Mouse (Mus musculus): ENCODE data around the gene C1qbp. TPM values are rescaled to one million over a fixed set of nuclear protein-coding genes. Genes with fewer than 3 reads are reported as not detected.

C1qbp gene
- polyA plus RNA-seq, 1 experiment, result 107 TPM

GRCm38 (mm10) chr11:70944935-70945817 is 37.6 kb downstream of the C1qbp start:
- 88% methylated on average over 4 of the region's 4 CpGs for WGBS
- no peak overlapping the region for H3K4me3 ChIP-seq (replicated peaks; ENCODE audit: insufficient read depth, low read depth, low read length)
- no peak for DNase-seq
- no peak for TF ChIP-seq CTCF (IDR thresholded peaks at IDR 0.05; ENCODE audit: borderline replicate concordance, insufficient read depth, low read depth, low read length)
- TF ChIP-seq POLR2A (IDR thresholded peaks at IDR 0.05; ENCODE audit: borderline replicate concordance, insufficient read depth, low read length), result no peak
- H3K27me3 ChIP-seq (ENCODE audit: control insufficient read depth, insufficient read depth, low read length), result no peaks in the 10 kb centered on the region
- no peak overlapping the region for H3K27ac ChIP-seq (ENCODE audit: insufficient read depth, low read length)
- no peaks in the 10 kb centered on the region for H3K4me1 ChIP-seq (ENCODE audit: control insufficient read depth, insufficient read depth, low read length)

DNA sequence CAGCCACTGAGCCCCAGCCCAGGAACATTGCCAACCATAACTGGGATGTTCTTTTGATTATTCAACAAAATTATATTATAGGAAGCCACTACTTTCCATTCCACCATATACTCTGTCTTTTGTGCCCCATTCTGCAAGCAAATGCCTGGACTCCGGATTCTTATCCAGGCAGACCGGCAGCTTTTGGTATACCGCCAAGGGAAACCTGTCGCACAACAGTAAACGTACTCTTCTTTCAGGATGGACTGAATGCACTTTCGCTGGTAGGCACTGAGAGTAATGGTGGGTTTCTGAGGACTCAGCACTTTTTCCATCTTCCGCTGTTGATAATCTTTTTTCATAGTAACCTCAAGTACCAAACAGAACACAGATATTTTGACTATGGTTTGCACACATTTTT is 39.2 kb downstream of the C1qbp start:
- no peak for TF ChIP-seq CTCF (IDR thresholded peaks at IDR 0.05; ENCODE audit: borderline replicate concordance, insufficient read depth, low read depth, low read length)
- no peak overlapping the region for H3K4me3 ChIP-seq (replicated peaks; ENCODE audit: insufficient read depth, low read depth, low read length)
- no peaks in the 10 kb centered on the region for H3K4me1 ChIP-seq (ENCODE audit: control insufficient read depth, insufficient read depth, low read length)
- 71% methylated on average over 7 of the region's 7 CpGs for WGBS
- H3K27ac ChIP-seq (ENCODE audit: insufficient read depth, low read length), result no peak overlapping the region
- peak; percentile 9 to 19 for DNase-seq
- no peaks in the 10 kb centered on the region for H3K27me3 ChIP-seq (ENCODE audit: control insufficient read depth, insufficient read depth, low read length)

GRCm38 (mm10) chr11:70942596-70942995 is 40.2 kb downstream of the C1qbp start:
- H3K27ac ChIP-seq (ENCODE audit: insufficient read depth, low read length), result no peak overlapping the region
- 88% methylated on average over 1 of the region's 1 CpGs for WGBS
- no peak for DNase-seq

DNA sequence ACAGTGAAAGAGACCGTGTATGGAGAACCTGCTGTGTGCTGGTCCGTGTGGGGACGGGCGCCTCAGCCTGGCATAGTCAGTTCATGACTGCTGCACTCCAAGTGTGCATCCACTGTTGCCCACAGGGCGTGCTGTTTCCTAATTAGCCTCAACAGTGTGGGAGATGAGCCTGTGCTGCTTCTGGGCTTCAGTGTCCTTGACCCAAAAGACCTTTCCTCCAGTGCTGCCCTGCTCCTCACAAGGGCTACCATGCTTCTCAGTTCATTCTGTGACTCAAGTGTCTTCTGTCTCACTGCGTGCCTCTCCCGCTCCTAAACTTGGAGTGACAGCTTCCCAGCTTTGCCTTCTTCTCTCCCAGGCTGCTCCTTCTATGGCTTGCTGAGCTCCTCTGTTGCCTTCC is 47.5 kb downstream of the C1qbp start:
- WGBS, result 81% methylated on average over 7 of the region's 7 CpGs
- Histone ChIP-seq H3K27me3 (ENCODE audit: control insufficient read depth, insufficient read depth, low read length) (no peaks in the 10 kb centered on the region), H3K27ac (ENCODE audit: insufficient read depth, low read length) (no peak overlapping the region), H3K4me3 (replicated peaks; ENCODE audit: insufficient read depth, low read depth, low read length) (no peak overlapping the region), H3K4me1 (ENCODE audit: control insufficient read depth, insufficient read depth, low read length) (no peaks in the 10 kb centered on the region)
- no peak for TF ChIP-seq POLR2A (IDR thresholded peaks at IDR 0.05; ENCODE audit: borderline replicate concordance, insufficient read depth, low read length)
- TF ChIP-seq CTCF (IDR thresholded peaks at IDR 0.05; ENCODE audit: borderline replicate concordance, insufficient read depth, low read depth, low read length), result no peak
- DNase-seq, result no peak

More at GRCm38 (mm10) chr11:70942596-70942995, 40.2 kb downstream of the C1qbp start:
- Histone ChIP-seq H3K4me3 (replicated peaks; ENCODE audit: insufficient read depth, low read depth, low read length) (no peak overlapping the region), H3K27me3 (ENCODE audit: control insufficient read depth, insufficient read depth, low read length) (no peaks in the 10 kb centered on the region), H3K4me1 (ENCODE audit: control insufficient read depth, insufficient read depth, low read length) (no peaks in the 10 kb centered on the region)
- TF ChIP-seq CTCF (IDR thresholded peaks at IDR 0.05; ENCODE audit: borderline replicate concordance, insufficient read depth, low read depth, low read length) (no peak), POLR2A (IDR thresholded peaks at IDR 0.05; ENCODE audit: borderline replicate concordance, insufficient read depth, low read length) (no peak)

- 88% methylated on average over 5 of the region's 5 CpGs for WGBS
- DNase-seq, result no peak
- Histone ChIP-seq H3K27ac (ENCODE audit: insufficient read depth, low read length) (no peak overlapping the region), H3K4me1 (ENCODE audit: control insufficient read depth, insufficient read depth, low read length) (no peaks in the 10 kb centered on the region), H3K27me3 (ENCODE audit: control insufficient read depth, insufficient read depth, low read length) (no peaks in the 10 kb centered on the region), H3K4me3 (replicated peaks; ENCODE audit: insufficient read depth, low read depth, low read length) (no peak overlapping the region)
- TF ChIP-seq CTCF (IDR thresholded peaks at IDR 0.05; ENCODE audit: borderline replicate concordance, insufficient read depth, low read depth, low read length), result no peak
- no peak for TF ChIP-seq POLR2A (IDR thresholded peaks at IDR 0.05; ENCODE audit: borderline replicate concordance, insufficient read depth, low read length)
Measured at GRCm38 (mm10) chr11:70931461-70931860, 51.4 kb downstream of the C1qbp start.

Other genes with a start within 250 kb of the C1qbp start
- 10.4 and 11.1 TPM in 2 replicates for gene Zfp3, start 218.8 kb downstream of the C1qbp start, polyA plus RNA-seq (2012; rRNA removed)
- gene Scimp, start 170.4 kb downstream of the C1qbp start, polyA plus RNA-seq (2012; rRNA removed), result 0.10 TPM in 1 of 2 replicates, not detected in the other
- 35.4 and 35.9 TPM in 2 replicates for gene Rabep1, start 138.2 kb downstream of the C1qbp start, polyA plus RNA-seq (2012; rRNA removed)
- 79.1 and 80.8 TPM in 2 replicates for gene Nup88, start 13.1 kb downstream of the C1qbp start, polyA plus RNA-seq (2012; rRNA removed)
- 56.9 and 58.1 TPM in 2 replicates for gene Rpain, start 12.8 kb downstream of the C1qbp start, polyA plus RNA-seq (2012; rRNA removed)
- 22.1 and 25.5 TPM in 2 replicates for gene Dhx33, start 21.4 kb upstream of the C1qbp start, polyA plus RNA-seq (2012; rRNA removed)
- 13.7 and 15.2 TPM in 2 replicates for gene Mis12, start 36.6 kb upstream of the C1qbp start, polyA plus RNA-seq (2012; rRNA removed)
- gene Derl2, start 36.8 kb upstream of the C1qbp start, polyA plus RNA-seq (2012; rRNA removed), result 16.9 and 17.3 TPM in 2 replicates
- 161 and 184 TPM in 2 replicates for gene 6330403K07Rik, start 50.5 kb upstream of the C1qbp start, polyA plus RNA-seq (2012; rRNA removed)
- gene Nlrp1a, start 161.7 kb upstream of the C1qbp start, polyA plus RNA-seq (2012; rRNA removed), result not detected in 2 replicates
- 0.13 and 0.24 TPM in 2 replicates for gene Nlrp1b, start 247.7 kb upstream of the C1qbp start, polyA plus RNA-seq (2012; rRNA removed)